Mouse (Mus musculus): Measurements from ENCODE around the gene Jazf1.

- TF ChIP-seq CTCF (IDR thresholded peaks at IDR 0.05; ENCODE audit: extremely low read depth, insufficient read length, insufficient replicate concordance, low read depth, low read length) (no peak), POLR2A (IDR thresholded peaks at IDR 0.05; ENCODE audit: low read depth, low read length) (no peak)
These were observed 230.6 kb downstream of the Jazf1 start for GRCm38 (mm10) chr6:52837792-52838191.
